Mouse (Mus musculus): ENCODE measurements at regions not wholly inside any gene's neighbourhood (a gene's known extent, or its start where the extent isn't known, plus 50 kb on each side); places are given as distances from the start of the nearest gene placed in this dataset.

GRCm38 (mm10) chr5:49909483-49909882 is 149.3 kb downstream of the Adgra3 start:
- H3K4me1 ChIP-seq = no peaks in the 10 kb centered on the region
- H3K27ac ChIP-seq = no peak overlapping the region
- no peak overlapping the region for H3K9ac ChIP-seq
- no peak overlapping the region for H3K4me2 ChIP-seq (replicated peaks)
- H3K27me3 ChIP-seq (replicated peaks) = no peaks in the 10 kb centered on the region
- 95% methylated on average over 1 of the region's 1 CpGs for WGBS
- H3K36me3 ChIP-seq = no peaks in the 10 kb centered on the region
- no peaks in the 10 kb centered on the region for H3K9me3 ChIP-seq
- no peak for ATAC-seq (ENCODE audit: low FRiP score, low read depth)
- H3K4me3 ChIP-seq = no peak overlapping the region

- H3K4me3 ChIP-seq = no peak overlapping the region
- no peaks in the 10 kb centered on the region for H3K9me3 ChIP-seq
- no peak overlapping the region for H3K27ac ChIP-seq
- no peak for ATAC-seq (ENCODE audit: low FRiP score, low read depth)
- no peaks in the 10 kb centered on the region for H3K4me1 ChIP-seq
- H3K27me3 ChIP-seq (replicated peaks) = no peaks in the 10 kb centered on the region
- H3K9ac ChIP-seq = no peak overlapping the region
- WGBS = 86% methylated on average over 5 of the region's 5 CpGs
- H3K4me2 ChIP-seq (replicated peaks) = no peak overlapping the region
- no peaks in the 10 kb centered on the region for H3K36me3 ChIP-seq
These were observed 162.7 kb downstream of the Adgra3 start for GRCm38 (mm10) chr5:49896106-49896505.

- H3K27ac ChIP-seq = no peak overlapping the region
- H3K4me1 ChIP-seq = peaks cover 3% of the 10 kb centered on the region; the same call in 1 of the 2 replicates
- H3K9ac ChIP-seq = no peak overlapping the region
- no peaks in the 10 kb centered on the region for H3K36me3 ChIP-seq
- H3K4me3 ChIP-seq = no peak overlapping the region
- 26% methylated on average over 2 of the region's 2 CpGs for WGBS
- no peaks in the 10 kb centered on the region for H3K9me3 ChIP-seq
- no peak for ATAC-seq (ENCODE audit: low FRiP score, low read depth)
- H3K4me2 ChIP-seq (replicated peaks) = no peak overlapping the region
- H3K27me3 ChIP-seq (replicated peaks) = no peaks in the 10 kb centered on the region
These were observed 178.4 kb downstream of the Adgra3 start for GRCm38 (mm10) chr5:49880383-49880782.

- Histone ChIP-seq H3K9me3 (no peaks in the 10 kb centered on the region), H3K4me2 (replicated peaks) (no peak overlapping the region), H3K36me3 (no peaks in the 10 kb centered on the region), H3K4me3 (no peak overlapping the region), H3K27ac (no peak overlapping the region), H3K27me3 (replicated peaks) (no peaks in the 10 kb centered on the region), H3K4me1 (peaks cover 3% of the 10 kb centered on the region; the same call in 1 of the 2 replicates), H3K9ac (no peak overlapping the region)
- ATAC-seq (ENCODE audit: low FRiP score, low read depth) = peak; percentile 60; the same call in 1 of the 2 replicates
- 10% methylated on average over 1 of the region's 1 CpGs for WGBS
These were observed 182.6 kb downstream of the Adgra3 start for GRCm38 (mm10) chr5:49876240-49876639.

- no peak for ATAC-seq (ENCODE audit: low FRiP score, low read depth)
- Histone ChIP-seq H3K4me2 (replicated peaks) (no peak overlapping the region), H3K27ac (no peak overlapping the region), H3K9me3 (no peaks in the 10 kb centered on the region), H3K36me3 (no peaks in the 10 kb centered on the region), H3K4me1 (no peaks in the 10 kb centered on the region), H3K4me3 (no peak overlapping the region), H3K27me3 (replicated peaks) (no peaks in the 10 kb centered on the region), H3K9ac (no peak overlapping the region)
- 54% methylated on average over 1 of the region's 1 CpGs for WGBS
These were observed 201.6 kb downstream of the Adgra3 start for GRCm38 (mm10) chr5:49857202-49857601.

- Histone ChIP-seq H3K9ac (no peak overlapping the region), H3K4me2 (replicated peaks) (no peak overlapping the region), H3K4me1 (no peaks in the 10 kb centered on the region), H3K36me3 (no peaks in the 10 kb centered on the region), H3K4me3 (no peak overlapping the region), H3K27me3 (replicated peaks) (no peaks in the 10 kb centered on the region), H3K27ac (no peak overlapping the region), H3K9me3 (no peaks in the 10 kb centered on the region)
- 87% methylated on average over 2 of the region's 2 CpGs for WGBS
- no peak for ATAC-seq (ENCODE audit: low FRiP score, low read depth)
These were observed 202.8 kb downstream of the Adgra3 start for GRCm38 (mm10) chr5:49856036-49856435.

GRCm38 (mm10) chr5:49848680-49849079 is 210.1 kb downstream of the Adgra3 start:
- ATAC-seq (ENCODE audit: low FRiP score, low read depth) = no peak
- no peaks in the 10 kb centered on the region for H3K4me1 ChIP-seq
- H3K36me3 ChIP-seq = no peaks in the 10 kb centered on the region
- H3K4me3 ChIP-seq = no peak overlapping the region
- no peaks in the 10 kb centered on the region for H3K27me3 ChIP-seq (replicated peaks)
- no peaks in the 10 kb centered on the region for H3K9me3 ChIP-seq
- H3K4me2 ChIP-seq (replicated peaks) = no peak overlapping the region
- H3K27ac ChIP-seq = no peak overlapping the region
- H3K9ac ChIP-seq = no peak overlapping the region
- WGBS = 65% methylated on average over 5 of the region's 5 CpGs

GRCm38 (mm10) chr5:49848174-49848573 is 210.6 kb downstream of the Adgra3 start:
- Histone ChIP-seq H3K4me2 (replicated peaks) (no peak overlapping the region), H3K4me3 (no peak overlapping the region), H3K4me1 (no peaks in the 10 kb centered on the region), H3K27ac (no peak overlapping the region), H3K9ac (no peak overlapping the region), H3K36me3 (no peaks in the 10 kb centered on the region), H3K27me3 (replicated peaks) (no peaks in the 10 kb centered on the region), H3K9me3 (no peaks in the 10 kb centered on the region)
- ATAC-seq (ENCODE audit: low FRiP score, low read depth) = no peak

GRCm38 (mm10) chr5:49818832-49819231 is 240.0 kb downstream of the Adgra3 start:
- H3K36me3 ChIP-seq = no peaks in the 10 kb centered on the region
- H3K27ac ChIP-seq = no peak overlapping the region
- 92% methylated on average over 5 of the region's 5 CpGs for WGBS
- no peaks in the 10 kb centered on the region for H3K4me1 ChIP-seq
- H3K4me3 ChIP-seq = no peak overlapping the region
- no peak overlapping the region for H3K9ac ChIP-seq
- H3K4me2 ChIP-seq (replicated peaks) = no peak overlapping the region
- H3K27me3 ChIP-seq (replicated peaks) = no peaks in the 10 kb centered on the region
- no peaks in the 10 kb centered on the region for H3K9me3 ChIP-seq
- no peak for ATAC-seq (ENCODE audit: low FRiP score, low read depth)

GRCm38 (mm10) chr5:49816751-49817150 is 242.1 kb downstream of the Adgra3 start:
- Histone ChIP-seq H3K4me3 (no peak overlapping the region), H3K27ac (no peak overlapping the region), H3K27me3 (replicated peaks) (no peaks in the 10 kb centered on the region), H3K9me3 (no peaks in the 10 kb centered on the region), H3K36me3 (no peaks in the 10 kb centered on the region), H3K9ac (no peak overlapping the region), H3K4me1 (no peaks in the 10 kb centered on the region), H3K4me2 (replicated peaks) (no peak overlapping the region)
- WGBS = 73% methylated on average over 3 of the region's 3 CpGs
- ATAC-seq (ENCODE audit: low FRiP score, low read depth) = no peak

- H3K4me2 ChIP-seq (replicated peaks) = no peak overlapping the region
- ATAC-seq (ENCODE audit: low FRiP score, low read depth) = 0 out of 2 replicates have a peak, but pooled peaks have one; percentile 37
- H3K36me3 ChIP-seq = no peaks in the 10 kb centered on the region
- H3K9me3 ChIP-seq = no peaks in the 10 kb centered on the region
- H3K27ac ChIP-seq = no peak overlapping the region
- no peak overlapping the region for H3K4me3 ChIP-seq
- H3K9ac ChIP-seq = no peak overlapping the region
- H3K4me1 ChIP-seq = no peaks in the 10 kb centered on the region
- 47% methylated on average over 9 of the region's 9 CpGs for WGBS
- H3K27me3 ChIP-seq (replicated peaks) = no peaks in the 10 kb centered on the region
These were observed 245.5 kb downstream of the Adgra3 start for GRCm38 (mm10) chr5:49813335-49813734.

GRCm38 (mm10) chr5:49788494-49789160 is 263.9 kb upstream of the Kcnip4 start:
- WGBS = 87% methylated on average over 11 of the region's 11 CpGs
- Histone ChIP-seq H3K4me1 (no peaks in the 10 kb centered on the region), H3K27me3 (replicated peaks) (no peaks in the 10 kb centered on the region), H3K9ac (no peak overlapping the region), H3K4me3 (no peak overlapping the region), H3K9me3 (no peaks in the 10 kb centered on the region), H3K27ac (no peak overlapping the region), H3K36me3 (no peaks in the 10 kb centered on the region), H3K4me2 (replicated peaks) (no peak overlapping the region)
- ATAC-seq (ENCODE audit: low FRiP score, low read depth) = no peak

GRCm38 (mm10) chr5:49783728-49784127 is 259.0 kb upstream of the Kcnip4 start:
- H3K9me3 ChIP-seq = no peaks in the 10 kb centered on the region
- no peak overlapping the region for H3K4me2 ChIP-seq (replicated peaks)
- ATAC-seq (ENCODE audit: low FRiP score, low read depth) = no peak
- H3K4me3 ChIP-seq = no peak overlapping the region
- H3K27me3 ChIP-seq (replicated peaks) = no peaks in the 10 kb centered on the region
- H3K36me3 ChIP-seq = no peaks in the 10 kb centered on the region
- no peak overlapping the region for H3K9ac ChIP-seq
- H3K4me1 ChIP-seq = no peaks in the 10 kb centered on the region
- WGBS = 83% methylated on average over 3 of the region's 3 CpGs
- no peak overlapping the region for H3K27ac ChIP-seq
